Mouse (Mus musculus) layer of hippocampus, postnatal 36 days (tissue): Measurements from ENCODE around the gene Vmn1r119. TPM values are rescaled to one million over a fixed set of nuclear protein-coding genes. Genes with fewer than 3 reads are reported as not detected.
"Not testable (repeated sequence)": the region's sequence is repeated elsewhere in the genome, so short reads cannot be mapped to it uniquely, and the experiment has no call there.

Source experiments
- DNase-seq, 2 experiments: peaks; one replicate each; pipeline ENCODE4 v3.0.0; 2022
- total RNA-seq, 2 experiments: library from RNA; stranded (reverse); gene quantifications; 2 replicates each; pipeline ENCODE4 v1.2.3; 2021

The Vmn1r119 gene
- not detected for total RNA-seq

- DNase-seq, result not testable (repeated sequence)
Observed at GRCm38 (mm10) chr7:21012355-21012754, at the start of gene Vmn1r119. Vmn1r119 (minus strand) TSS chr7:21012455.

GRCm38 (mm10) chr7:21053684-21054083, 41.4 kb upstream of the Vmn1r119 start, which contains the start of gene Vmn1r120:
Vmn1r120 (minus strand) TSS chr7:21053784.
- DNase-seq, result not testable (repeated sequence)

Other genes with a start within 250 kb of the Vmn1r119 start
- gene Vmn1r112, start 241.3 kb downstream of the Vmn1r119 start, total RNA-seq, result not detected
- gene Vmn1r113, start 225.2 kb downstream of the Vmn1r119 start, total RNA-seq, result not detected
- gene Vmn1r114, start 200.3 kb downstream of the Vmn1r119 start, total RNA-seq, result not detected
- gene Vmn1r115, start 167.5 kb downstream of the Vmn1r119 start, total RNA-seq, result not detected
- gene Vmn1r116, start 140.2 kb downstream of the Vmn1r119 start, total RNA-seq, result not detected
- gene Vmn1r117, start 128.3 kb downstream of the Vmn1r119 start, total RNA-seq, result not detected
- not detected for gene Vmn1r118, start 100.1 kb downstream of the Vmn1r119 start, total RNA-seq
- gene Vmn1r120, start 41.3 kb upstream of the Vmn1r119 start, total RNA-seq, result not detected
- gene Vmn1r121, start 86.1 kb upstream of the Vmn1r119 start, total RNA-seq, result not detected
- gene Vmn1r122, start 121.7 kb upstream of the Vmn1r119 start, total RNA-seq, result not detected
- not detected for gene Vmn1r123, start 149.7 kb upstream of the Vmn1r119 start, total RNA-seq
- not detected for gene Gm5157, start 178.0 kb upstream of the Vmn1r119 start, total RNA-seq
- not detected for gene Vmn1r124, start 248.2 kb upstream of the Vmn1r119 start, total RNA-seq